Mouse (Mus musculus) layer of hippocampus, postnatal 25 days (tissue): ENCODE data around the gene AC124108.1. TPM values are rescaled to one million over a fixed set of nuclear protein-coding genes. Genes with fewer than 3 reads are reported as not detected.

Experiments used
- DNase-seq, 2 experiments: peaks; one replicate each; pipeline ENCODE4 v3.0.0; 2022; ENCODE audit warnings: mixed read lengths in 2 of 2, low spot score in 1 of 2; ENCODE audit errors: extremely low spot score in 1 of 2
- microRNA-seq, 2 experiments: library from miRNA; unstranded; fragments of <30 nt; microRNA quantifications; one replicate each; pipeline ENCODE4 v1.2.0; 2021
- total RNA-seq, 2 experiments: library from RNA; stranded (reverse); gene quantifications; 2 replicates each; pipeline ENCODE4 v1.2.3; 2021

Gene AC124108.1
- total RNA-seq, 2 experiments from 2014 or later: 0.25 to 0.92 TPM

- DNase-seq: no peak
Observed at GRCm38 (mm10) chr1:132234757-132235273, 43.6 kb downstream of the AC124108.1 start.

- peak; percentile 56 to 72 for DNase-seq
Observed at GRCm38 (mm10) chr1:132237585-132238159, 46.4 kb downstream of the AC124108.1 start.

GRCm38 (mm10) chr1:132245010-132245409 is 53.8 kb downstream of the AC124108.1 start:
- no peak for DNase-seq

GRCm38 (mm10) chr1:132246137-132246536 is 54.9 kb downstream of the AC124108.1 start:
- no peak for DNase-seq

- DNase-seq: no peak
Observed at GRCm38 (mm10) chr1:132246641-132247040, 55.4 kb downstream of the AC124108.1 start.

GRCm38 (mm10) chr1:132254467-132254866 is 63.2 kb downstream of the AC124108.1 start:
- DNase-seq: no peak

Small RNAs within 50 kb of the gene (microRNA-seq; reads per million reads assigned to microRNA genes)
- 34.0 to 43.0 reads per million in 2 experiments for gene Mir135b

Other genes starting within 250 kb of the AC124108.1 start
- gene Slc45a3, start 228.5 kb upstream of the AC124108.1 start, total RNA-seq: 1 to 10 TPM; 2.4 TPM
- gene Elk4, start 183.8 kb upstream of the AC124108.1 start, total RNA-seq: 10 to 100 TPM; 51.8 to 60.4 TPM
- gene Mfsd4a, start 123.4 kb upstream of the AC124108.1 start, total RNA-seq: 10 to 100 TPM; 61.3 to 72.8 TPM
- gene Cdk18, start 51.8 kb upstream of the AC124108.1 start, total RNA-seq: 10 to 100 TPM; 24.4 to 25.7 TPM
- 1 to 10 TPM; 1.1 to 1.7 TPM for gene Lemd1, start within 50 bp of the AC124108.1 start, total RNA-seq
- not detected for gene Gm10188, start 38.3 kb downstream of the AC124108.1 start, total RNA-seq
- 1 to 10 TPM; 4.2 to 4.6 TPM for gene Klhdc8a, start 107.2 kb downstream of the AC124108.1 start, total RNA-seq
- under 1 TPM; 0.64 to 0.92 TPM for gene Nuak2, start 124.7 kb downstream of the AC124108.1 start, total RNA-seq
- 100 to 1,000 TPM; 232 to 246 TPM for gene Tmcc2, start 199.8 kb downstream of the AC124108.1 start, total RNA-seq
- 10 to 100 TPM; 47.4 to 49.5 TPM for gene Dstyk, start 226.1 kb downstream of the AC124108.1 start, total RNA-seq